Mouse (Mus musculus) heart, postnatal 36 days (tissue): ENCODE data around the gene Ltbp1. TPM values are rescaled to one million over a fixed set of nuclear protein-coding genes. Genes with fewer than 3 reads are reported as not detected.

Experiments
- DNase-seq, 2 experiments: peaks; one replicate each; pipeline ENCODE4 v3.0.0; 2021 to 2022
- intact Hi-C: fragments of 180-260 bp; cut with DNase I; formaldehyde crosslinking; loops from one replicate; pipeline ENCODE4 v1.15.1; 2025
- total RNA-seq, 2 experiments: library from RNA; stranded (reverse); gene quantifications; 2 replicates each; pipeline ENCODE4 v1.2.3; 2021

Gene Ltbp1
- total RNA-seq, 2 experiments from 2014 or later: 41.1 to 46.2 TPM

GRCm38 (mm10) chr17:75216362-75216761 is 211.0 kb downstream of the Ltbp1 start:
- intact Hi-C loops: no loop called here
- DNase-seq: no peak

- DNase-seq: no peak
Measured at GRCm38 (mm10) chr17:75218700-75219099, 213.3 kb downstream of the Ltbp1 start.

GRCm38 (mm10) chr17:75228321-75228720 is 223.0 kb downstream of the Ltbp1 start:
- intact Hi-C loops: no loop called here
- no peak for DNase-seq

More at GRCm38 (mm10) chr17:75218700-75219099, 213.3 kb downstream of the Ltbp1 start:
- intact Hi-C loops: no loop called here

- no peak for DNase-seq
- intact Hi-C loops: no loop called here
Measured at GRCm38 (mm10) chr17:75233206-75233605, 227.8 kb downstream of the Ltbp1 start.

GRCm38 (mm10) chr17:75233923-75234322 is 228.6 kb downstream of the Ltbp1 start:
- DNase-seq: no peak
- intact Hi-C loops: no loop called here

- intact Hi-C loops: no loop called here
- no peak for DNase-seq
Measured at GRCm38 (mm10) chr17:75235781-75236180, 230.4 kb downstream of the Ltbp1 start.

GRCm38 (mm10) chr17:75236543-75236942 is 231.2 kb downstream of the Ltbp1 start:
- no peak for DNase-seq
- intact Hi-C loops: no loop called here

- intact Hi-C loops: no loop called here
- no peak for DNase-seq
Measured at GRCm38 (mm10) chr17:75237456-75237855, 232.1 kb downstream of the Ltbp1 start.

GRCm38 (mm10) chr17:75238655-75239054 is 233.3 kb downstream of the Ltbp1 start:
- intact Hi-C loops: no loop called here
- DNase-seq: no peak

GRCm38 (mm10) chr17:75239545-75239944 is 234.2 kb downstream of the Ltbp1 start:
- intact Hi-C loops: no loop called here
- no peak for DNase-seq

- intact Hi-C loops: no loop called here
Measured at GRCm38 (mm10) chr17:75242086-75242485, 236.7 kb downstream of the Ltbp1 start.

GRCm38 (mm10) chr17:75243221-75243620 is 237.9 kb downstream of the Ltbp1 start:
- DNase-seq: no peak
- intact Hi-C loops: no loop called here

More at GRCm38 (mm10) chr17:75242086-75242485, 236.7 kb downstream of the Ltbp1 start:
- no peak for DNase-seq

- DNase-seq: no peak
- intact Hi-C loops: no loop called here
Measured at GRCm38 (mm10) chr17:75244148-75244547, 238.8 kb downstream of the Ltbp1 start.

GRCm38 (mm10) chr17:75245085-75245484 is 239.7 kb downstream of the Ltbp1 start:
- DNase-seq: no peak
- intact Hi-C loops: no loop called here

GRCm38 (mm10) chr17:75248632-75249031 is 243.3 kb downstream of the Ltbp1 start:
- intact Hi-C loops: no loop called here
- DNase-seq: no peak

GRCm38 (mm10) chr17:75250571-75250970 is 245.2 kb downstream of the Ltbp1 start:
- DNase-seq: no peak
- intact Hi-C loops: no loop called here

- no peak for DNase-seq
- intact Hi-C loops: no loop called here
Measured at GRCm38 (mm10) chr17:75251094-75251493, 245.7 kb downstream of the Ltbp1 start.

- DNase-seq: no peak
- intact Hi-C loops: no loop called here
Measured at GRCm38 (mm10) chr17:75252540-75252939, 247.2 kb downstream of the Ltbp1 start.

GRCm38 (mm10) chr17:75254909-75255308 is 249.5 kb downstream of the Ltbp1 start:
- intact Hi-C loops: no loop called here
- no peak for DNase-seq

- no peak for DNase-seq
- intact Hi-C loops: no loop called here
Measured at GRCm38 (mm10) chr17:75255967-75256366, 250.6 kb downstream of the Ltbp1 start.

- intact Hi-C loops: no loop called here
- no peak for DNase-seq
Measured at GRCm38 (mm10) chr17:75258427-75258826, 253.1 kb downstream of the Ltbp1 start.

GRCm38 (mm10) chr17:75263336-75263990 is 258.1 kb downstream of the Ltbp1 start:
- DNase-seq: no peak
- intact Hi-C loops: no loop called here

- intact Hi-C loops: no loop called here
- no peak for DNase-seq
Measured at GRCm38 (mm10) chr17:75268506-75268905, 263.1 kb downstream of the Ltbp1 start.
